Mouse (Mus musculus): ENCODE data around the gene Angptl7. TPM values are rescaled to one million over a fixed set of nuclear protein-coding genes. Genes with fewer than 3 reads are reported as not detected.

The Angptl7 gene
- polyA plus RNA-seq, 1 experiment from 2014 or later, result 0.47 TPM

DNA sequence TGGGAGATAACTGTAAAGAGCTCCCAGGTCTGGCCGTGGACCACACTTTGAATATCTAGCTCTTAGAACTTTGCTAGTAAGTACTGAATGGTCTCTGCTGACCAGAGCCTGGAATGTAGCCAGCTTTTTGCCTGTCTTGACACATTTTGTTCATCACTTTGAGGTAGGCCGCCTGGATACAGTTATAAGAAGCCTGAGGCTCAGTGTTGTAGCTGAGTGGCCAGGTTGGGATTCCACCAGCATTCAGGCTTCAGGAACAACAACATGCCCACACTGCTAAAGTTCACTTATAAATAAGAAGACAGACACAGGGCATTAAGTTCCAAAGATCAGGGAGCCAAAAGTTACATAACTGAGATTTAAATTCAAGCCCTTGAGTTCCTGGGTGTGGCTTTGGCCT, 12.4 kb downstream of the Angptl7 start:
- H3K36me3 ChIP-seq (ENCODE audit: control insufficient read depth, insufficient read depth, low read length), result peaks cover 7% of the 10 kb centered on the region
- no peaks in the 10 kb centered on the region for H3K4me1 ChIP-seq (replicated peaks; ENCODE audit: control insufficient read depth, insufficient read depth, low read length)
- ATAC-seq (replicated peaks; ENCODE audit: low FRiP score) (no peak), DNase-seq (ENCODE audit: low spot score) (no peak)
- H3K4me2 ChIP-seq (ENCODE audit: low read depth, low read length, severe bottlenecking), result no peak overlapping the region
- H3K9ac ChIP-seq (ENCODE audit: low read length), result no peak overlapping the region
- no peaks in the 10 kb centered on the region for H3K27me3 ChIP-seq (ENCODE audit: control insufficient read depth, insufficient read depth, low read length)
- H3K9me3 ChIP-seq (ENCODE audit: control insufficient read depth, low read length), result no peaks in the 10 kb centered on the region
- no peak overlapping the region for H3K27ac ChIP-seq (ENCODE audit: low read depth, low read length)
- no peak overlapping the region for H3K4me3 ChIP-seq (ENCODE audit: low read depth, low read length)
- 84% methylated on average over 2 of the region's 2 CpGs for WGBS

DNA sequence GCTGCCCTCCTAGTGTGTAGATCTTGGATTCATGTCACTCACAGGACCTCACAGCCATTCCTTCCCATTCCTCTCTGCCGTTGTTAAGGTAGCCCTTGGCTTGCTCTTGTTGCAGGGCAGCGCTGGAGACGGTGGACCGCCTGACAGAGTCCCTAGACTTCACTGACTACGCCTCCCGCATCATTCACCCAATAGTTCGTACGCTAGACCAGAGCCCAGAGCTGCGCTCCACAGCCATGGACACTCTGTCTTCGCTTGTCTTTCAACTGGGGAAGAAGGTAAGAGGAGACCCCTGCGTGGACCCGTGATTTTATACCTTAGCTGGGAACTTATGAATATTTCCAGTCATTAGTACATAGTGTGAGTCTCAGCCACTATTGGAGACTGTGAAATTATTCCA, 15.7 kb downstream of the Angptl7 start:
- Histone ChIP-seq H3K36me3 (ENCODE audit: control insufficient read depth, insufficient read depth, low read length) (peaks cover 5% of the 10 kb centered on the region), H3K9ac (ENCODE audit: low read length) (no peak overlapping the region), H3K4me3 (ENCODE audit: low read depth, low read length) (no peak overlapping the region), H3K27ac (ENCODE audit: low read depth, low read length) (no peak overlapping the region), H3K27me3 (ENCODE audit: control insufficient read depth, insufficient read depth, low read length) (no peaks in the 10 kb centered on the region), H3K4me2 (ENCODE audit: low read depth, low read length, severe bottlenecking) (no peak overlapping the region), H3K4me1 (replicated peaks; ENCODE audit: control insufficient read depth, insufficient read depth, low read length) (no peaks in the 10 kb centered on the region), H3K9me3 (ENCODE audit: control insufficient read depth, low read length) (no peaks in the 10 kb centered on the region)
- WGBS, result 94% methylated on average over 12 of the region's 12 CpGs
- ATAC-seq (replicated peaks; ENCODE audit: low FRiP score), result no peak
- DNase-seq (ENCODE audit: low spot score), result no peak

DNA sequence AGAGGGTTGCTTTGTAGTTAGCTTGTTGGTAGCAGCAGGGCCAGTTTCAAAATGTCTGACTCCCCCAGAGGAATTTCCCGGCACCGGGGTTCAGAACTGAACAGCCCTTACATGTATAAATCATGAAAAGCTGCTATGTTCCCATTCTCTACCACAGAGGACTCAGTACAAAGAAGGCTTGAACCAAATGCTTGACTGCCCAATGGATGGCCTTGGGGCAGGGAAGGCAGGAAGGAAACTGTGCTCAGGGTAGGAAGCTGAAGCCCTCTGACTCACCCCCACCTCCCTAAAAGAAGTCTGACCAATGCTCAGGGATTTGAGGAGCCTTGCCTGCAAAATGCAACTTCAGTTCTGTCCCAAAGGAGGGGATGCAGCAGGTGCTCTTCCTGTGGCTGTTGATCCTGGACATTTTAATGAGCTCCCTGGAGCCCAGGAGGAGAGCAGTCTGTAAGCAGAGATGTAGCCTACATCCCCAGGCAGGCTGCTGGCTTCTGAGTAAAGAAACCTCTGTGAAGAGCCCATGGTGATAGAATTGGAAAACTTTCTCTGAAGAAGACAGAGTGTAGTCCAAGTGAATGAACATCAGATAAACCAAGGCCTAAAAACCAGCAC, 18.6 kb downstream of the Angptl7 start:
- Histone ChIP-seq H3K27me3 (ENCODE audit: control insufficient read depth, insufficient read depth, low read length) (no peaks in the 10 kb centered on the region), H3K4me1 (replicated peaks; ENCODE audit: control insufficient read depth, insufficient read depth, low read length) (no peaks in the 10 kb centered on the region), H3K27ac (ENCODE audit: low read depth, low read length) (no peak overlapping the region), H3K9me3 (ENCODE audit: control insufficient read depth, low read length) (no peaks in the 10 kb centered on the region), H3K36me3 (ENCODE audit: control insufficient read depth, insufficient read depth, low read length) (peaks cover 5% of the 10 kb centered on the region; the same call in 1 of the 2 replicates), H3K4me3 (ENCODE audit: low read depth, low read length) (no peak overlapping the region), H3K9ac (ENCODE audit: low read length) (no peak overlapping the region), H3K4me2 (ENCODE audit: low read depth, low read length, severe bottlenecking) (no peak overlapping the region)
- no peak for DNase-seq (ENCODE audit: low spot score)
- no peak for ATAC-seq (replicated peaks; ENCODE audit: low FRiP score)
- WGBS, result 93% methylated on average over 2 of the region's 2 CpGs

DNA sequence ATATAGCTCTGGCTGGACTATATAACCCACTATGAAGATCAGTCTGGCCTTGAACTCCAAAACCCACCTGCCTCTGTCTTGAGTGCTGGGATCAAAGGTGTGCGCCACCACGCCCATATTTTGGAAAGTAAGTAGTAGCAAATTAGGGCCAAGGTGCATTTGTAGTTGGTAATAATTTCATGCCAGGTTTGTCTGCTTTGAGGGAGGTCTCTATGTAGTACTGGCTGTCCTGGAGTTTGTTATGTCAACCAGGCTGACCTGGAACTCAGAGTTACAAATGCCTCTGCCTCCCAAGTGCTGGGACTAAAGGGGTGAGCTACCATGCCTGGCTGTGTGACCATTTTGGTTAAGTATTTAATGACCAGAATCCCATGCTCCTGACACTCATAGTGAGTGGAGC, 20.0 kb downstream of the Angptl7 start:
- ATAC-seq (replicated peaks; ENCODE audit: low FRiP score), result no peak
- WGBS, result 93% methylated on average over 2 of the region's 2 CpGs
- Histone ChIP-seq H3K9me3 (ENCODE audit: control insufficient read depth, low read length) (no peaks in the 10 kb centered on the region), H3K27me3 (ENCODE audit: control insufficient read depth, insufficient read depth, low read length) (no peaks in the 10 kb centered on the region), H3K4me3 (ENCODE audit: low read depth, low read length) (no peak overlapping the region), H3K27ac (ENCODE audit: low read depth, low read length) (no peak overlapping the region), H3K36me3 (ENCODE audit: control insufficient read depth, insufficient read depth, low read length) (peaks cover 2% of the 10 kb centered on the region; the same call in 1 of the 2 replicates), H3K4me2 (ENCODE audit: low read depth, low read length, severe bottlenecking) (no peak overlapping the region), H3K9ac (ENCODE audit: low read length) (no peak overlapping the region), H3K4me1 (replicated peaks; ENCODE audit: control insufficient read depth, insufficient read depth, low read length) (no peaks in the 10 kb centered on the region)
- DNase-seq (ENCODE audit: low spot score), result no peak

DNA sequence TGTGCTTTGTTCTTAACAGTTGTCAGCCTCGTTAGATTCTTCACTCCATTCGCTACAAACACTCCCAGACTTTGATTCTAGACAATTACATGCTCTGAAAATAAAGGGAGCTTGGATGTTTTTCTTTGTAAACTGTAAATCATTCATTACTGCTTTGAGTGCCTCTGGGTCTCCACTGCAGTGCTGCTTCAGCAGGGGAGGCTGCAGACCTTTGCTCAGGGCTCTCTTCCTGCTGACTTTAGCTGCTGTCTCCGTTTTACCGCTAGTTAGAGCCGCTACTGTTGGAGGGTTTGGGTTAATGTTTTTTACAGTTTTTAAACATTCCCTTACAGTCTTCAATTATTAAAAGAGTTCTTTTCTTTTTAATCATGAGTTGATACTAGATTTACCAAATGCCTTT, 26.8 kb downstream of the Angptl7 start:
- ATAC-seq (replicated peaks; ENCODE audit: low FRiP score) (no peak), DNase-seq (ENCODE audit: low spot score) (no peak)
- WGBS, result 81% methylated on average over 5 of the region's 5 CpGs
- Histone ChIP-seq H3K4me1 (replicated peaks; ENCODE audit: control insufficient read depth, insufficient read depth, low read length) (no peaks in the 10 kb centered on the region), H3K9me3 (ENCODE audit: control insufficient read depth, low read length) (no peaks in the 10 kb centered on the region), H3K4me3 (ENCODE audit: low read depth, low read length) (no peak overlapping the region), H3K4me2 (ENCODE audit: low read depth, low read length, severe bottlenecking) (no peak overlapping the region), H3K27me3 (ENCODE audit: control insufficient read depth, insufficient read depth, low read length) (no peaks in the 10 kb centered on the region), H3K27ac (ENCODE audit: low read depth, low read length) (no peak overlapping the region), H3K9ac (ENCODE audit: low read length) (no peak overlapping the region), H3K36me3 (ENCODE audit: control insufficient read depth, insufficient read depth, low read length) (peaks cover 20% of the 10 kb centered on the region)

DNA sequence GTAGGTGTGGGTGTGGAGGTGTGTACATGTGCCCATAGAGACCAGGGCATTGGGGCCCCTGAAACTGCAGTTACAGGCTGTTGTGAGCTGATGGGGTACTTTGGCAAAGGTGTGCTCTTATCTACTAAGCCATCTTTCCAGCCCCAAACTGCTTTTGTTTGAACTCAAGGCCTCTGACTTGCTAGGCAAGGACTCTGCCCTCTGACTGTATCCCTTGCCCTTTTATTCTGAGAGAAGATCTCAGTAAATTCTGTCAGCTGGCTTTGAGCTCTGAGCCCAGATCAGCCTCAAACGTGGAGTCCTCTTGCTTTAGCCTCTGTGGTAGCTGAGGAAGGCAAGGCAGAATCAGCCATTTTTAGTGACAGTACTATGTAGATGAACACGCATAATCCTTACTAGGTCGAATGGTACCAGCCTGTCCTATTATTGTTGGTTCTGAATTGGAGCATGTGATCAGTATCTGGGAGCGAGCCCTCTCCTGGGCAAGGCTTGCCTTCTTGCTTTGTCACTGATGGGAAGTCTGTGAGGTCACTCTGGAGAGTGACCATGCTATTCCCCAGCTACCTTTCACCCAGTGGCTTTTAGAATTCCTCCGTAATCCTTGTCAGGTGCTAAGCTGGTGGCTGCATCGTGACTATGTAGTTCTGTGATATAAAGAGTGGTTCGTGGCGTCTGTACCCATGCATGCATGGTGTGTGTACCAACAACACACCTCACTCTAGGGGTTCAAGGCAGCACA, 27.7 kb downstream of the Angptl7 start:
- no peaks in the 10 kb centered on the region for H3K27me3 ChIP-seq (ENCODE audit: control insufficient read depth, insufficient read depth, low read length)
- H3K4me1 ChIP-seq (replicated peaks; ENCODE audit: control insufficient read depth, insufficient read depth, low read length), result no peaks in the 10 kb centered on the region
- H3K9me3 ChIP-seq (ENCODE audit: control insufficient read depth, low read length), result no peaks in the 10 kb centered on the region
- no peak overlapping the region for H3K4me2 ChIP-seq (ENCODE audit: low read depth, low read length, severe bottlenecking)
- no peak overlapping the region for H3K9ac ChIP-seq (ENCODE audit: low read length)
- H3K4me3 ChIP-seq (ENCODE audit: low read depth, low read length), result no peak overlapping the region
- WGBS, result 92% methylated on average over 8 of the region's 8 CpGs
- no peak for DNase-seq (ENCODE audit: low spot score)
- H3K36me3 ChIP-seq (ENCODE audit: control insufficient read depth, insufficient read depth, low read length), result peaks cover 23% of the 10 kb centered on the region
- no peak for ATAC-seq (replicated peaks; ENCODE audit: low FRiP score)
- H3K27ac ChIP-seq (ENCODE audit: low read depth, low read length), result no peak overlapping the region

DNA sequence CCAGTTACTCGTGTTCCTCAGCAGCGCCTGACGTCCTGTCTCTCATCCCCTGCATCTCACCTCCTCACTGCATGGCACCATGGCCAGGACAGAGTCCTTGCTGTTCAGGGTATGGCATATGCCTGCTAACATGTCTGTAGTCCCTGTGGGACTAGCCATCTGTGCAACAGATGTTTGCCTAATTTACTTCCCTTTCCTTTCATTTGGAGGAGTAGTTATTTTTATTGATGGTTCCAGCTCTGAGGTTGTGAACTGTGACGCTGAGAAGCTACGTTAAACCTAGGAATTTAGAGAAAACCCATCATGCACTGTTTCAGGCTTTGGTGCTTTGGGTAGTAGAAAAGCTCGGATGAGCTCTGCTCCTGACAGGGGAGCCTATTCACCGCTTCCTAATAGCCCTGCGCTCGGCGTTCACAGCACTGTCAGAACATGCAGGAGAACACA, 28.9 kb downstream of the Angptl7 start:
- Histone ChIP-seq H3K4me1 (replicated peaks; ENCODE audit: control insufficient read depth, insufficient read depth, low read length) (no peaks in the 10 kb centered on the region), H3K9ac (ENCODE audit: low read length) (no peak overlapping the region), H3K36me3 (ENCODE audit: control insufficient read depth, insufficient read depth, low read length) (peaks cover 23% of the 10 kb centered on the region), H3K9me3 (ENCODE audit: control insufficient read depth, low read length) (no peaks in the 10 kb centered on the region), H3K4me3 (ENCODE audit: low read depth, low read length) (no peak overlapping the region), H3K4me2 (ENCODE audit: low read depth, low read length, severe bottlenecking) (no peak overlapping the region), H3K27me3 (ENCODE audit: control insufficient read depth, insufficient read depth, low read length) (no peaks in the 10 kb centered on the region), H3K27ac (ENCODE audit: low read depth, low read length) (no peak overlapping the region)
- WGBS, result 92% methylated on average over 10 of the region's 10 CpGs
- DNase-seq (ENCODE audit: low spot score) (no peak), ATAC-seq (replicated peaks; ENCODE audit: low FRiP score) (no peak)

DNA sequence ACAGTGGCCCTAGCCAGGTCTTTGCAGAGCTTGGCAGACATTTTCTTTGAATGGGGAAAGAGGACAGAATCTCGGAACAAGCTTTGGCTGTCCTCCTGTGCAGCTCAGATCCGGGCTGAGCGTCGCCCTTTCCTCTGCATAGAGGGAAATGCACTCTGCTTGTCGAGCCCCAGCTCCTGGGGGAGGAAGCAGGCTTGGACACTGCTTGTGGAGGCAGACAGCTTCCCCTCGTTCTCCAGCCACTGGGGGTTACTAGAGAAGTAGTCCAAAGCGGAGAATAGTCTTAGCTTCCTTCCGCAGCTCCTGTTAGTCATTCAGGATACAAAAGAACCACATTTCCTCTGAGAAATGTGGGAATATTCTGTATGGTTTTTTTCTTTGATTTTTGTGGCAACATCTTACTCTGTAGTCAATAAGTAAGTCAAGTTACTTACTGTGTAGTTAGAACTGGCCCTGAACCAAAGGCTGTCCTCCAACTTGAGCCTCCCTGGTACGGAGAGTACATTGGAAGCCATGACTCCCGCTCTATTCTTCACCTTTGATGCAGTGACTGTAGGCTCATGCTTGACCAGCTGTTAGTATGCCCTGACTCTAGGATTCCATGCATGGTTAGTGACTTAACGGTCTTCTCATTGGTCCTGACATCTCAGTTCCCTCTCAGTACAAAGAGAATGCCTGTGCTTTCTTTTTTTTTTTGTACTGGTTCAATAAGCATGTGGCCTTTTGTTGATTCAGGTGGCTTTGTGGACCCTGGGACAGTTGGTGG, 30.6 kb downstream of the Angptl7 start:
- Histone ChIP-seq H3K4me3 (ENCODE audit: low read depth, low read length) (no peak overlapping the region), H3K27ac (ENCODE audit: low read depth, low read length) (no peak overlapping the region), H3K4me2 (ENCODE audit: low read depth, low read length, severe bottlenecking) (no peak overlapping the region), H3K27me3 (ENCODE audit: control insufficient read depth, insufficient read depth, low read length) (no peaks in the 10 kb centered on the region), H3K9me3 (ENCODE audit: control insufficient read depth, low read length) (no peaks in the 10 kb centered on the region), H3K4me1 (replicated peaks; ENCODE audit: control insufficient read depth, insufficient read depth, low read length) (no peaks in the 10 kb centered on the region), H3K36me3 (ENCODE audit: control insufficient read depth, insufficient read depth, low read length) (peaks cover 23% of the 10 kb centered on the region), H3K9ac (ENCODE audit: low read length) (no peak overlapping the region)
- DNase-seq (ENCODE audit: low spot score) (no peak), ATAC-seq (replicated peaks; ENCODE audit: low FRiP score) (no peak)
- WGBS, result 94% methylated on average over 11 of the region's 11 CpGs
